Mouse (Mus musculus) central nervous system, embryonic 14 days (tissue): ENCODE results near the gene Bag5. TPM values are rescaled to one million over a fixed set of nuclear protein-coding genes. Genes with fewer than 3 reads are reported as not detected.

Experiments used
- polyA plus RNA-seq: library from polyadenylated mRNA; depleted of rRNA; stranded (reverse); fragments of >200 nt; gene quantifications from 2 replicates; pipeline ENCODE4 v1.2.3, GENCODE M21; 2012; rRNA removed

The Bag5 gene
- 41.1 and 43.8 TPM in 2 replicates for polyA plus RNA-seq

GRCm38 (mm10) chr12:111713004-111713651, at the start of gene Bag5, which contains the start of gene Apopt1:
Bag5 (minus strand) TSS chr12:111713257.
Apopt1 (plus strand) TSS chr12:111713261.

GRCm38 (mm10) chr12:111758381-111759175, 45.5 kb upstream of the Bag5 start, which contains the start of gene Klc1:
Klc1 (plus strand) TSS chr12:111758849.

GRCm38 (mm10) chr12:111677882-111678669, 35.0 kb downstream of the Bag5 start, which contains the start of gene Trmt61a:
Trmt61a (plus strand) TSS chr12:111678105.

GRCm38 (mm10) chr12:111672176-111672575, 40.9 kb downstream of the Bag5 start, which contains the start of gene Ckb:
Ckb (minus strand) TSS chr12:111672338.

Other genes with a start within 250 kb of the Bag5 start
- 1.7 and 5.6 TPM in 2 replicates for gene Gm266, start 227.4 kb downstream of the Bag5 start, polyA plus RNA-seq
- gene Eif5, start 175.2 kb downstream of the Bag5 start, polyA plus RNA-seq = 146 and 153 TPM in 2 replicates
- gene Mark3, start 138.7 kb downstream of the Bag5 start, polyA plus RNA-seq = 98.0 and 106 TPM in 2 replicates
- 1,204 and 1,602 TPM in 2 replicates for gene Ckb, start 40.9 kb downstream of the Bag5 start, polyA plus RNA-seq
- gene Trmt61a, start 35.2 kb downstream of the Bag5 start, polyA plus RNA-seq = 21.6 and 21.8 TPM in 2 replicates
- 36.8 and 37.8 TPM in 2 replicates for gene Apopt1, start within 50 bp of the Bag5 start, polyA plus RNA-seq
- gene Klc1, start 45.6 kb upstream of the Bag5 start, polyA plus RNA-seq = 610 TPM in 2 replicates
- 9.4 and 11.8 TPM in 2 replicates for gene Xrcc3, start 100.6 kb upstream of the Bag5 start, polyA plus RNA-seq
- 33.6 and 45.1 TPM in 2 replicates for gene Zfyve21, start 100.9 kb upstream of the Bag5 start, polyA plus RNA-seq
- 21.7 and 25.5 TPM in 2 replicates for gene Ppp1r13b, start 194.9 kb upstream of the Bag5 start, polyA plus RNA-seq